In the genomic region with DNA sequence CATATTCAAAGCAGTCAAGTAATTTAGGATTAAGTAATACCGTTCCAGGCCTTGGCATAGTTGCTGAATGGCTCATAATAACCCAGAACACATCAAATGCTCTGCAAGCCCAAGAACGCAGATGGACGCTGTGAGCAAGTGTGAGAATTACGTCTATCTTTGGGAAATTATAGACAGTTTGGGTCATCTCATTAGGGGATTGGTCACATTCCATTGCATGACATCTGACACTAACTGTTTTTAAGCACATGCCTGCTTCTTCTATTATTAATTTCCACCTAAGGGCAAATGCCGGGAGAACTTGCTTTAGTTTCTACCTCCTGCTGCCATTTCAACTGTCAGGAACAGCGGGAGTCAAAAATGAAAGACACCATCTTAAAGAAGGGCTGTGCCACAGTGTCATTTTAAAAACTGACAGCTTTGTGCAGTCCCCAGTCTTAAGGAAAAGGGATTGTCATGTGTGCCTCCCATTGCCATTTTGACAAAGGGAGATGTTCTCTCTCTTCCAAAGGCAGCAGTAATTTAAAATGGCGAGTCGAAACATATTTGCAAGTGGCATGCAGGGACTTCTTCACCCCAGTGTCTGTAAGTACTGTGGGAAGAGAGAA, we compare ENCODE assay signal across 20 mouse cellular contexts.
DNase-seq lines count a peak whose midpoint lies in the region; ATAC-seq and TF ChIP-seq lines count a peak whose summit lies in the region.
"Had no signal": no experiment of that assay in that cellular context is flagged by ENCODE, and none has a peak within 500 bp of the region (broad histone marks: within the 10 kb centered on the region; RNA-seq: fewer than 3 reads in every experiment).

No protein-coding gene starts in this region.

- no peaks in the 10 kb centered on the region for H3K9me3 ChIP-seq in embryonic facial prominence, embryonic 11.5 days (replicated peaks; ENCODE audit: control insufficient read depth, low read length)
- H3K9me3 ChIP-seq in embryonic facial prominence, embryonic 10.5 days = no peaks in the 10 kb centered on the region
- H3K9me3 ChIP-seq: embryonic facial prominence, embryonic 15.5 days; neural tube, embryonic 15.5 days had no signal

- no peak for TF ChIP-seq CTCF in kidney, adult 2 months (conservative IDR thresholded peaks at IDR 0.05; ENCODE audit: insufficient read depth, insufficient read length, low read depth, low read length)

- no peaks in the 10 kb centered on the region for H3K4me1 ChIP-seq in embryonic facial prominence, embryonic 11.5 days (ENCODE audit: control insufficient read depth, insufficient read depth, low read length)
- no peaks in the 10 kb centered on the region for H3K4me1 ChIP-seq in embryonic facial prominence, embryonic 10.5 days
- H3K4me1 ChIP-seq in kidney, adult 2 months (ENCODE audit: control insufficient read depth, insufficient read depth, low read length) = no peaks in the 10 kb centered on the region
- H3K4me1 ChIP-seq: embryonic facial prominence, embryonic 15.5 days; neural tube, embryonic 15.5 days had no signal

- no peaks in the 10 kb centered on the region for H3K36me3 ChIP-seq in embryonic facial prominence, embryonic 11.5 days (replicated peaks; ENCODE audit: control insufficient read depth, insufficient read depth, low read depth, low read length)
- H3K36me3 ChIP-seq in embryonic facial prominence, embryonic 10.5 days (replicated peaks) = no peaks in the 10 kb centered on the region
- H3K36me3 ChIP-seq in kidney, adult 2 months (ENCODE audit: control insufficient read depth, insufficient read depth, low read length) = no peaks in the 10 kb centered on the region
- H3K36me3 ChIP-seq: embryonic facial prominence, embryonic 15.5 days; neural tube, embryonic 15.5 days had no signal

- H3K4me3 ChIP-seq in embryonic facial prominence, embryonic 11.5 days (ENCODE audit: low read depth, low read length) = no peak overlapping the region
- no peak overlapping the region for H3K4me3 ChIP-seq in embryonic facial prominence, embryonic 10.5 days
- no peak overlapping the region for H3K4me3 ChIP-seq in kidney, adult 2 months (ENCODE audit: insufficient read depth, low read depth, low read length)
- H3K4me3 ChIP-seq: embryonic facial prominence, embryonic 15.5 days; heart, adult 2 months; neural tube, embryonic 15.5 days had no signal

- no peak for ATAC-seq in embryonic facial prominence, embryonic 11.5 days (replicated peaks; ENCODE audit: insufficient number of reproducible peaks, low FRiP score, low TSS enrichment, low read depth)
- ATAC-seq: CD4-positive, CD25-positive, alpha-beta regulatory T cell, adult 4 months; inflammation-experienced regulatory T-cells, adult 6 months had no signal

- no peak for TF ChIP-seq POLR2A in kidney, adult 2 months (IDR thresholded peaks at IDR 0.05; ENCODE audit: low read depth, low read length)

- DNase-seq in embryonic facial prominence, embryonic 11.5 days (ENCODE audit: low spot score) = peak; percentile 3
- DNase-seq in embryonic facial prominence, embryonic 10.5 days (ENCODE audit: low spot score) = no peak
- DNase-seq in kidney, adult 2 months = peak; percentile 1
- DNase-seq in kidney, postnatal 10 days = no peak
- peak; percentile 3 for DNase-seq in mesoderm, embryonic 11.5 days (ENCODE audit: low read depth, low spot score)
- peak; percentile 18 for DNase-seq in retina, postnatal 1 day
- DNase-seq in spleen, postnatal 14 days (ENCODE audit: low spot score in 2 of 2) = no peak
- DNase-seq: adrenal gland, postnatal 25 days; cerebellum, adult 11 months; cerebellum, adult 9-11 months; gastrocnemius, postnatal 36 days; heart, adult 2 months; kidney, adult 8-10 months; kidney, postnatal 14 days had no signal

- no peak overlapping the region for H3K9ac ChIP-seq in embryonic facial prominence, embryonic 11.5 days (replicated peaks; ENCODE audit: low read length)
- H3K9ac ChIP-seq: embryonic facial prominence, embryonic 15.5 days; neural tube, embryonic 15.5 days had no signal

- no peaks in the 10 kb centered on the region for H3K27me3 ChIP-seq in embryonic facial prominence, embryonic 11.5 days (ENCODE audit: control insufficient read depth, insufficient read depth, low read length)
- H3K27me3 ChIP-seq in embryonic facial prominence, embryonic 10.5 days (replicated peaks; ENCODE audit: low read depth, poor library complexity, severe bottlenecking) = no peaks in the 10 kb centered on the region
- no peaks in the 10 kb centered on the region for H3K27me3 ChIP-seq in kidney, adult 2 months (replicated peaks; ENCODE audit: control insufficient read depth, insufficient read depth, low read length)
- H3K27me3 ChIP-seq: embryonic facial prominence, embryonic 15.5 days; neural tube, embryonic 15.5 days had no signal

- WGBS in embryonic facial prominence, embryonic 11.5 days = 53% methylated on average over 8 of the region's 8 CpGs
- WGBS in embryonic facial prominence, embryonic 10.5 days = 61% methylated on average over 8 of the region's 8 CpGs
- WGBS in kidney, adult 2 months = 72% methylated on average over 8 of the region's 8 CpGs

- no peak overlapping the region for H3K4me2 ChIP-seq in embryonic facial prominence, embryonic 11.5 days (ENCODE audit: low read depth, low read length)
- H3K4me2 ChIP-seq: embryonic facial prominence, embryonic 15.5 days; neural tube, embryonic 15.5 days had no signal

- H3K27ac ChIP-seq in embryonic facial prominence, embryonic 11.5 days (replicated peaks; ENCODE audit: low read depth, low read length) = no peak overlapping the region
- no peak overlapping the region for H3K27ac ChIP-seq in embryonic facial prominence, embryonic 10.5 days (replicated peaks)
- H3K27ac ChIP-seq in kidney, adult 2 months (ENCODE audit: insufficient read depth, low read depth, low read length) = no peak overlapping the region
- H3K27ac ChIP-seq: embryonic facial prominence, embryonic 15.5 days; heart, adult 2 months; macrophage; neural tube, embryonic 15.5 days; stomach, postnatal 0 days had no signal

Comparison
In these comparisons a context has a peak if more than half of its experiments do, and no peak if none do; other contexts are left out.
1. DNase-seq: peak in embryonic facial prominence, embryonic 11.5 days (single experiment), kidney, adult 2 months (single experiment), mesoderm, embryonic 11.5 days (single experiment) and retina, postnatal 1 day (single experiment); none in embryonic facial prominence, embryonic 10.5 days (single experiment), kidney, postnatal 10 days (single experiment) and spleen, postnatal 14 days (0 of 2).